Mouse (Mus musculus) gastrocnemius, postnatal 14 days (tissue): ENCODE data around the gene Grk6. TPM values are rescaled to one million over a fixed set of nuclear protein-coding genes. Genes with fewer than 3 reads are reported as not detected.

Experiments used
- DNase-seq: peaks from one replicate; pipeline ENCODE4 v3.0.0; 2021; ENCODE audit warnings: mixed read lengths
- intact Hi-C: fragments of 180-260 bp; cut with DNase I; formaldehyde crosslinking; loops from one replicate; pipeline ENCODE4 v1.15.1; 2025; ENCODE audit warnings: low total_unique reads
- long read RNA-seq, 2 experiments: library from polyadenylated mRNA; stranded (forward); transcript quantifications; one replicate each; pipeline ENCODE4 v2.0.0; 2021
- total RNA-seq, 2 experiments: library from RNA; stranded (reverse); gene quantifications; 2 replicates each; pipeline ENCODE4 v1.2.3; 2021

Gene Grk6
- total RNA-seq: 10 to 100 TPM; 12.1 to 12.6 TPM
- long read RNA-seq, experiment 1, transcript Grk6-201 (16 exons, 2,994 nt): major isoform, 12 of 24 reads
- long read RNA-seq, experiment 1, transcript Grk6-203 (16 exons, 1,997 nt): minor isoform, 5 of 24 reads
- long read RNA-seq, experiment 1, partial matches to known transcripts: 4 of 24 reads
- long read RNA-seq, experiment 1, other reads (novel, unspliced or antisense): 3 of 24 reads
- long read RNA-seq, experiment 2, transcript Grk6-203 (16 exons, 1,997 nt): minor isoform, 6 of 19 reads
- long read RNA-seq, experiment 2, transcript Grk6-201 (16 exons, 2,994 nt): major isoform, 10 of 19 reads
- long read RNA-seq, experiment 2, partial matches to known transcripts: 1 of 19 reads
- long read RNA-seq, experiment 2, other reads (novel, unspliced or antisense): 2 of 19 reads

DNA sequence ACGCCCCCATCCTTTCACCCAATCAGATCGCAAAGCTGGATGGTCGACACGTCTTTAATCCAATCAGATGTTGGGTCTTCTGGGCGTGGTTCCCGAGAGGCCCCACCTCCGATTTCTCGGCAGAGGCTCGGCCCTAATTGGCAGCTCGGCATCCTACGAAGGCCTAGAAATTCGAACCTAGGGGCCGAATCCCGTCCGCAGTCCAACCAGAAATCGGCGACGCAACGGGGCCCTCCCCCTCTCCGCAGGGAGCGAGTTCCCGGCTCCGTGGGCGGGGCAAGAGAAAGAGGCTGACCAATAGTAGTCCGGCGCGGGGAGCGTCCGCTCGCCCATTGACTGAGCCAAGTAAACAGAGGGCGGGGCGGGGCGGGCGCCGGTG lies at the start of gene Grk6:
Grk6 (plus strand) TSS at position 136 of the 379 bp plus-strand sequence.
- intact Hi-C loops: no loop called here
- DNase-seq: peak; percentile 100

DNA sequence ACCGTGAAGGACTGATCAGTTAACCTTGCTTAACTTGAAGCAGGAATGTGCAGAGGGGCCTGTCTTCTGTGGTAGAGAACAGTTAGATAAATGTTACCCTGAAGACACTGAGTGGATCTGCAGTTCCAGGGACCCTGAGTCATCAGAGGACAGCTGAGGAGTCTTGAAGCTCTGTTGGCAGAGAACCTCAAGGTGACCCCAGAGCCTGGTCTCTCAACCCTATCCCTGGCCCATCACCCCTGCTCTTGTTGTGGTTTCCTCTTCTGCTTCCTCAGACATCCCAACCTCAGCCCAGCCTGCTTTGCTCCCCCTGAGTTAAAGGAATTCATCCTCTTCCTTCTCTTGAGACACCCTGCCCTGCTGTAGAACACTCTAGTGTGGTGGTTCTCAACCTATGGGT lies 46.8 kb upstream of the Grk6 start, which contains the start of gene Slc34a1:
Slc34a1 (plus strand) TSS at position 100 of the 400 bp plus-strand sequence.
- DNase-seq: no peak
- intact Hi-C loops: no loop called here

DNA sequence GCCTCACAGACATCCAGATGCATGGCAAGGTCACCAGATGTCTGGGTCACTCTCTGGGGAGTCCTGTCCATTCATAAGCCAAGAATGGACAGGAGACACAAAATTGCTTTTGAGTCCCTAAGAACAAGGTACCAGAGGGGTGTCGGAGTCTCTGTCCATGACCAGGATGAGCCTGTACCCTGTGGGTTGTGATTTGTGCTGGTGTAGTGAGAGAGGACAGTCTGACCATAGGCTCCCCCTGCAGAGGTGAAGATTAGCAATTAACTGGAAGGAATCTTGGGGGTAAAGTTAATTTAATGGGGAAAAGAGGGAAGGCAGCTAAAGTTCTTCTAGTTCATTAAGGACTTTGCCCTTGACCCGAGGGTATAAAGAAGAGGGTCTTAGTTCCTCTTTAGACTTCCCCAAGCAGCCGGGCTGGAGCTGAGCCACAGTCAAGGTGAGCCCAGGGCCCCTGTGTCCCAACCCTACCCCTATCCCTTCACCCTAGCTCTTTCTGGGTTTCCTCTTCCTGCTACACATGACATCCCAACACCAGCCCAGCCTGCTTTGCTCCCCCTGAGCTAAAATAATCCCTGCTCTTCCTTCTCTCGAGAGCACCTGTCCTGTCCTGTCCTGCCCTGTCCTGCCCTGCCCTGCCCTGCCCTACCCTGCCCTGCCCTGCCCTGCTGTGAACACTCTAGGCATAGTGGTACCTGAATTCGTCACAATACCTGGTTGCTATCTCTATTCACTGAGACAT lies 45.4 kb upstream of the Grk6 start:
- intact Hi-C loops: no loop called here
- no peak for DNase-seq

DNA sequence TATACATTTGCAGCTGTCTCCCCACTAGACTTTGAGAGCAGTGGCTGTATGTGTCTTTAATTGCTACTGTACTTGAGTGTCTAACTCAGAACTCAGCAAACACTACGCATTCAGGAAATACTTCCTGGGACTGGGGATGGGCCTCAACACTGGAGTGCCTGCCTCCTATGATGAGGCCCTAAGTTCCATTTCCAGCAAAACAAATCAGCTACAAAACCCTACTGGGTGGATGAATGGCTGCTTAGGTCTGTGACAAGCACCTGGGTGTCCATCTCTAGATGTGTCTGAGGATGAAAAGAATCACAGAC lies 44.9 kb upstream of the Grk6 start:
- intact Hi-C loops: no loop called here
- DNase-seq: no peak

DNA sequence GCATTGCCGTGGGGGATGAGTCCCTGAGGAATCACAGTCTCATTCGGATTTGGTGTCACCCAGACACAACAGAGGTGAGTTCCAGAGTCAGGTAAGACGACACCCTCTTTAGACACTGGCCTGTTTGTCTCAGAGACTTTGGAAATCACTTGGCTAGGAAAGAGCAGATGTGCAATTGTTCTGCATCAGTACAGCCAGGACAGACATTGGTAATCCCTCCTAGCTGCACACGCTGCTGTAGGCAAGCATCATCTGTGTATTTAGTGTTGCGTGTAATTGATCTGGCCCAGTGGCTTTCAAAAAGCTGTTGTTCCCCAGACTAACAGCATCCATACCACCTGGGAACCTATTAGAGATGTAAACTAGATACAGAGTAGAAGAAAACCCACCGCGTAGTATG lies 41.6 kb upstream of the Grk6 start:
- intact Hi-C loops: no loop called here
- DNase-seq: no peak

DNA sequence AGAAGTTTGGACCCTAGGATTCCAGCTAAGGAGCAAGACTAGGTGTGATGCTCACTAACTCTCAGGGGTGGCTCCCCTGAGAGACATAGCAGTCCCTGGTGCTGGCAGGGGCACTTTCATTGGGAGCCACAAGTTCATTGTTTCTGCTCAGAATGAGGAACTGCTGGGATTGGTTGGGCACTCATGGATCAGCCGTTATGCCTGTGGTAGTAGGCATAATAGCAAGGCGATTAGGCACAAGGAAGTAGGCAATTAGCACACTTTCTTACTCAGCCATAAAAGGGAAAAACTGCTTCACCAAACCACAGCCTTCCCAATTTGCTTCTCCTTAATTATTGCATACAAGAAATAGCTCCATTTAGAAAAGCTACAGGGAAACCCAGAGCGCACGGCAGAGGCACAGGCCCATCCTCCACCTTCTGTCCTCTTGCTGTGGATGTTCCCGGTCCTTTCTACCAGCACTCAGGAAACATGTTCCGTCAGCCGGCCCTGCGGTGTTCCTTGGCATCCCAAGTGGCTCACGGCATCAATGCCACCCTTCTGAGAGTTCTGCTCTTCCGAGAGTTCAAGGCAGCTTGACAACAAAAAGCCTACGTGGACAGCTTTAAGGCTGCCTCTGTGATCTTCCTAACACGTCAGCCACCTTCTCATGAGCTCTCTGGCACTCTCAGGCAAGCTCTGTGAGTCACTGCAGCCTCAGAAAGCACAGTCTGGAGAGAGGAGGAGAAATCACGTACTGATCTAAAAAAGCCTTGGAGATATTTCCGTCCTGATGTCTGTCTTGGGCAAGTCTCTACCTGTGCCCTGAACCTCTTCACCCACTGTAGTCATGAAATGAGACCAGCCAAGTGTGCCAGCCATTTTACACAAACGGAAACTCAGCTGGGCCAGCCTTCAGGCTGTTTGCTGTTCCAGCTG lies 40.7 kb upstream of the Grk6 start:
- DNase-seq: no peak
- intact Hi-C loops: no loop called here

DNA sequence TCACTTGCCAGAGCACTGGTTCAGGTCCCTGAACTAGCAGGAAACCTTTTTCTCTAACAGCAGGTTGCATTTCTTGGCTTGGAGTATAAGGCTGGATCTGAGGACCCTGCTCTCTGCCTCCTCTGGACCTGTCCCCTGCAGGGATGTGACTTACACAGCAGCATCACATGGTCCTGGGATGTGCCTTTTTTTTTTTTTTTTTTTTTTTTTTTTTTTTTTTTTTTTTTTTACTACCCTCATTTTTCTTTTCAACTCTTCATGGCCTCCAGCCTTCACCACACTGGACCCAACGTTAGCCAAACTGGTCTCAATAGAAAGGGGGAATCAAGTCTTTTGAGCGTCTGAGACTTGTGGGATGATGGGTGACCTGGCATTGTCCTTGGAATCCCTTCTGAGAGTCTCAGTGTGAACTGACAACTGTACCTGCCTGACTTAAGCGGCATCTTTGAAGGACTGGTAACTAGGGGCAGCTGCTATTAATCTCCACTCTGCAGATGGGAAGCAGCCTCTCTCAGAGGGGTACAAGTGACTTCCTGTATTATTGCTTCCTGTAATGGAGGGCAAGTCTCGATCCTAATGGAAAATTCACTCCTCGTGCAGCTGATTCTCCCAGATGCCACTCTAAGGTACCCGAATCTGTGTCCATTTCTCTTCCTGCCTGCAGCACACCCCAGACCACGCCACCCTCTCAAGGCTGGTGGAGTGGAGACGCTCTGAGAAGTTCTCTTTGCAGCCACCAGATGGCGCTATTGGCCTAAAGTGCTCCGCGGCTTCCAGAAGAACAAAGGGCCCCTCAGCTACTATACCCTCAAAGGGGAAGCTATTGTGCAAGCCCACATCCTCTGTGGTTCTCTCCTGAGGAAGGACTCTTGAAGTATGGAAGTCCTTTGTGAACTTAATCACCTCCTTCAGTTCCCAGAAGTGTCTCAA lies 39.8 kb upstream of the Grk6 start:
- intact Hi-C loops: loop anchor here (5.0 kb wide), 1 partner anchor 112 kb away; no protein-coding TSS in a partner anchor
- DNase-seq: peak; percentile 70

DNA sequence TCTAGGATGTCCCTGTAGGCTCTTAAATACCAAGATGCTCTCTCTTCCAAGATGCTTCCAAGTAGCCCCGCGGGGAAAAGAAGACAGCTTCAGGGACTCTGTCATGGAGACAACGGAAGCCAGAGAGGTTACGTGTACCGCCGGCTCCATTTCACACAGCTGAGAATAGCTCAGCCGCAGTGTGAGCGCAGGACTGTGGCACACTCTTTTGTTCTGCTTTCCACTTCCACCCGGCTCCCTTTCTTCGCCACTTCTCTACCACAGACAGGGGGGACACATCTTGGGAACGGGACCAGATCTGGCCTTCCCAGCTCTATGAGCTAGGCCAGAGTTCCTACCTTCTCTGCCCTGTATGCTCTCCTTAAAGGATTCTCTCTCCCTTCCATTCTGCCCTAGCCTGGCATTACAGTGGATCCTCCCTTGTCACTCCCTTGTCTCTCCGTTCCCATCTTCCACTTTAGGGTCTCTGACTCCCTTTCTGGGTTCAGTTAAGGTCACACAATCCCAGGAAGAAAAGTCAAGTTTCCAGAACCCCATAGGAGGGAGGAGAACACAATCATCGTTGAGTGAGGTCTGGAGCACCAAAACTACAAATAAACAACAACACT lies 39.0 kb upstream of the Grk6 start:
- DNase-seq: no peak
- intact Hi-C loops: loop anchor here (5.0 kb wide), 1 partner anchor 111 kb away; no protein-coding TSS in a partner anchor

DNA sequence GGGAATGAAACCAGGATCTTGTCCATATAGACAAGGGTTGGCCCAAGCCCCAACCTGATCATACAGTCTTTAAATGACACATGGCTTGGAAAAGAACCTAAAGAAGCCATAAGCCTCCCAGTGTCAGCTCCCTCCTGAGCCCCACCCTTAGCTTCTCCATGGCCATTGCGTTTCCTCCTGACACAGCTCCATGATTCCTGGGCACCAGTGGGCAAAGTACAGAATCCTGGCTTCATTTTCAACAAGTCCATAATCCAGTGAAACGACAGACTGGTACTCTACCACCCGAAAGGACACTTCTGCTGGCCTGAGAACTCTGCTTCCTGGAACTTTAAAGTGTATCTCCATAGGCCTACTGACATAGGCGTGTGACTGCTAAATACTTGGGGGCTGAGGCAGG lies 37.5 kb upstream of the Grk6 start:
- intact Hi-C loops: loop anchor here (5.0 kb wide), 1 partner anchor 110 kb away; no protein-coding TSS in a partner anchor

DNA sequence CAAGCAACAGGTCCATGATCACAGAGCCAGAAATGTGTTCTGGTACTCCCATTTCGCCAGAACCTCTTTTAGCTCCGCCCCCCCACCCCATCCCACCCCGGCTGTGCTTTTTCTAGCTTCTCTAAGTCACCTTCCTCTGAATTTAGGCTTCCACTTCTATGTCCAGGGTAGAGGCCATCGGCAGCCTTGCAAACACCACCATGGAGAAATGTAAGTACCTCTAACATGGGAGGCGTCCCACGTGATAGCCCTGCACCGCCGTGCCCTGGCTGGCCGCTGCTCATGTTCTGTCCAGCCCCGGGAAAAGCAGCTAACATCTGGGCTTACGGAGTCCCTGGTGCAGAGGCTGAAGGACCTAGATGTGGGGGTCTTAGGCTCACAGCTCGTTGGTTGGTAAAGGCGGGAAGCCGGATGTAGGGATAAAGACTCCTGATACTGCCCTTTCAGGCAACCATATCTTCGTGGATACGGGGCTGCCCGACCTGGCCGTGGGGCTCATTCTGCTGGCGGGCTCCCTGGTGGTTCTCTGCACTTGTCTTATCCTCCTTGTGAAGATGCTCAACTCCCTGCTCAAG lies 36.2 kb upstream of the Grk6 start:
- intact Hi-C loops: loop anchor here (5.0 kb wide), 1 partner anchor 109 kb away; no protein-coding TSS in a partner anchor

More for the DNA sequence above, 37.5 kb upstream of the Grk6 start:
- no peak for DNase-seq

DNA sequence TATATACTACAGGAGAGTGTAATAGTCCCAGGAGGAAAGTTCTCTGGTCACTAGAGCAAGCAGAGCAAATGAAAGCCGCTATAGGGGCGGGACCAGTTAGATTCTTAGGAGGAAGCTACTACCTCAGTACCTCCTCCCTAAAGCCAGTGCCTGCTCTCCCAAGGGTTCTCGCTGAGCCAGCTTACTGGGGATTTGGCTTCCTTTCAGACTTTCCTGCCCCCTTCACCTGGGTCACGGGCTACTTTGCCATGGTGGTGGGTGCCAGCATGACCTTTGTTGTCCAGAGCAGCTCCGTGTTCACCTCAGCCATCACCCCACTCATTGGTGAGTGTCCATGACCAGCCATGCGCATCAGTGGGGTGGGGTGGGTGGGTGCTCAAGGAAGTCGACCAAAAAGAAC lies 33.0 kb upstream of the Grk6 start:
- no peak for DNase-seq
- intact Hi-C loops: no loop called here

More for the DNA sequence above, 36.2 kb upstream of the Grk6 start:
- DNase-seq: no peak

DNA sequence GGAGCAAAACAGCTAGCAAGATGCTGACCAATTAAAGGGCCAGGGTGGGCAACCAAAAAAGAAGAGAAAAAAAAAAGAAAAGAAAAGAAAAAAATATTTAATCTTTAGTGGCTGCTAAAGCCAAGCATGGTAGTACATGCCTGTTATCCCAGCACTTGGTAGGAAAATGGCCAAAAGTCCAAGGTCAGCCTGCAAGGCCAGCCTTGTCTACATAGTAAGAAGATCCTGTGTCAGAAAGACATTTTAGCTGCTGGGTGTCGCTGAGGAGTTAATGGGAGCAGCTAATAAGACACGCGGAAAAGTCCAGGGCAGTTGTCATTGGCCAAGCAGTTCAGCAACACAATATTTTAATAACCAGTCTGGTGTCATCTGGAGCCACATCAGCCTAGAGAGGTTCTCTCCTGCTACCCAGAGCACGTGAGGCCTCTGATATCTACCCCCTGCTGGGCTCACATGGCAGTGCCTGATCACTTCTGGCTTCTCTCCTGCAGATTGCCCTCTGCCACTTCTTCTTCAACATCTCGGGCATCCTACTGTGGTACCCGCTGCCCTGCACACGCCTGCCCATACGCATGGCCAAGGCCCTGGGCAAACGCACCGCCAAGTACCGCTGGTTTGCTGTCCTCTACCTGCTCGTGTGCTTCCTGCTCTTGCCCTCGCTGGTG lies 32.1 kb upstream of the Grk6 start:
- DNase-seq: no peak

DNA sequence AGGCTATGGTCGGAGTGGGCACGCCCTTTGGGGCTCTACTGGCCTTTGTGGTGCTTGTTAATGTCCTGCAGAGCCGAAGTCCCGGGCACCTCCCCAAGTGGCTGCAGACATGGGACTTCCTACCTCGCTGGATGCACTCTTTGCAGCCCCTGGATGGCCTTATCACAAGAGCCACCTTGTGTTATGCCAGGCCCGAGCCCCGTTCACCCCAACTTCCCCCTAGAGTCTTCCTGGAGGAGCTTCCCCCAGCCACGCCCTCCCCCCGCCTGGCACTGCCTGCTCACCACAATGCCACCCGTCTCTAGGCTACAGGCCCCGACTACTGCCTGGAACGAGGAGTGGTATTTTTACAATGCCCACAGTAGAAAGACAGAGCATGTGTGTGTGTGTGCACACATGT lies 31.5 kb upstream of the Grk6 start:
- intact Hi-C loops: no loop called here
- DNase-seq: no peak

More for the DNA sequence above, 32.1 kb upstream of the Grk6 start:
- intact Hi-C loops: no loop called here

DNA sequence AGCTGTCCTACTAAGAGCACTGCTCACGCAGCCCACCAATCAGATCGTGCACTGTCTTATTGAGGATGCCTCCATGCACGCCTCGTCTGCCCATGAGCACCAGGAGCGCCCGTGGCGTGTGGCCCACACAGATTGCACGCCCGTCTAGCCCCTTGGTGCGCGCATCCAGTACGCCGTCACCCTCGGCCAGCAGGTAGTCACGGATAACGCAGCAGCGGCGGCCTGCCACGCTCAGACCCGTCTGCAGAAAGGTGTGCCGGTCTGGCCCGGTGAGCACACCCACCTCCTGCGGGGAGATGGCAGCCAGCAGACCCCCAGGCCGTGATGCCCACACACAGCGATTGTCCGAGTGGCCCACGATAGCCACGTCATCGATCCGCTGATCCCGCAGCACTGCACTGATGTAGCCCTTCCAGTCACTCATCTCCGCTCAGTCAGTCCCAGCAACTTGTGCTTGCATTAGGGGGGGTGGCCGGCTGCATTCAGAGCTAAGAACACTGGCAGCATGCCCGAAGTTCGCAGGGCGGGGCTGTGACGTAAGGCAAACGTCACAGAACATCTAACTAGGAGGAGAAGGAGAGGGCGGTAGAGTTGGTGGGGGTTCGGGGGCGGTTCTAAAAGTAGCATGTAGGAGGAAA lies 30.0 kb upstream of the Grk6 start, which contains the start of gene Pfn3:
Pfn3 (minus strand) TSS at position 490 of the 638 bp plus-strand sequence.
- peak; percentile 28 for DNase-seq
- intact Hi-C loops: no loop called here

DNA sequence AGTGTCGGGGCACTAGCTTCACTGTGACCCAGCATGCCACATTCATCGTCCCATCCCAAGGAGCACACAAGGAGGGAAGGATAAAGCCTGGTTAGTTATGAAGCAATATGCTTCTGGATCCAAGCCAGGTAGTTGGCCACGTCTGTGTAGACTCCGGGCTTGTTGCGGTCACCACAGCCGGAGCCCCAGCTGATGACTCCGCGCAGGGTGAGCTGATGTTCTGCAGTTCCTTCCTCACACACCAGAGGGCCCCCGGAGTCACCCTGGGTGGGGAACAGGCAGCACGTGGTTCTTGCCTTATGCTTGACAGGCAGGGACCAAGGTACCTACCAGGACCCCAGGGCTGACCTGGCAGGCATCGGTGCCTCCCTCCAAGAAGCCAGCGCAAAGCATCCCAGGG lies 26.9 kb upstream of the Grk6 start:
- intact Hi-C loops: no loop called here
- peak; percentile 88 for DNase-seq

DNA sequence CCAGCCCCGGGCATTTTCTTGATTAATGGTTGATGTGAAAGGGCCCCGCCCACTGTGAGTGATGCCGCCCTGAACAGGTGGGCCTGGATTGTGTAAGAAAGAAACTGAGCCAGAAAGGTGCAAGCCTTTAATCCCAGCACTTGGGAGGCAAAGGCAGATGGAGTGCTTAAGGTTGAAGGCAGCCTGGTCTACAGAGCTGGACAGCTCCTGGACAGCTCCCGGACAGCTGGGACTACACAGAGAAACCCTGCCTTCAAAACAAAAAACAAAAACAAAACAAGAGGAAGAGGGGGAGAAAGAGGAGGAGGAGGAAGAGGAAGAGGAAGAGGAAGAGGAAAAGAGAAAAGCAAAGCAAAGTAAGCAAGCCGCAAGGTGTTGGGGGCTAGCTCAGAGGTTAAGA lies 25.7 kb upstream of the Grk6 start:
- DNase-seq: no peak
- intact Hi-C loops: no loop called here
